Mouse (Mus musculus) G1E-ER4 (cell line): ENCODE data around the gene AC129217.1. TPM values are rescaled to one million over a fixed set of nuclear protein-coding genes. Genes with fewer than 3 reads are reported as not detected.
A peak's percentile ranks its signal among the peaks of the same experiment; 100 is the strongest.

ENCODE experiments used
- GATA1 ChIP-seq: IDR thresholded peaks from one replicate; pipeline ENCODE4 v1.8.0; 2012; ENCODE audit warnings: low read length, inconsistent platforms
- polyA plus RNA-seq: library from polyadenylated mRNA; stranded (reverse); fragments of >175 nt; gene quantifications from 2 replicates; pipeline ENCODE4 v1.2.3, GENCODE M21; 2012

Gene AC129217.1
- polyA plus RNA-seq, 1 experiment, result 157 TPM

- TF ChIP-seq GATA1, result no peak
Measured at GRCm38 (mm10) chr19:8881034-8881392, 51.4 kb downstream of the AC129217.1 start.

- TF ChIP-seq GATA1, result no peak
Measured at GRCm38 (mm10) chr19:8883616-8884015, 54.0 kb downstream of the AC129217.1 start, which contains the start of the genes Lbhd1 and Gm49403. Gene Lbhd1 (plus strand): TSS chr19:8883732. Gene Gm49403 (plus strand): TSS chr19:8883930.

- TF ChIP-seq GATA1, result no peak
Measured at GRCm38 (mm10) chr19:8886916-8887584, 57.5 kb downstream of the AC129217.1 start.

DNA sequence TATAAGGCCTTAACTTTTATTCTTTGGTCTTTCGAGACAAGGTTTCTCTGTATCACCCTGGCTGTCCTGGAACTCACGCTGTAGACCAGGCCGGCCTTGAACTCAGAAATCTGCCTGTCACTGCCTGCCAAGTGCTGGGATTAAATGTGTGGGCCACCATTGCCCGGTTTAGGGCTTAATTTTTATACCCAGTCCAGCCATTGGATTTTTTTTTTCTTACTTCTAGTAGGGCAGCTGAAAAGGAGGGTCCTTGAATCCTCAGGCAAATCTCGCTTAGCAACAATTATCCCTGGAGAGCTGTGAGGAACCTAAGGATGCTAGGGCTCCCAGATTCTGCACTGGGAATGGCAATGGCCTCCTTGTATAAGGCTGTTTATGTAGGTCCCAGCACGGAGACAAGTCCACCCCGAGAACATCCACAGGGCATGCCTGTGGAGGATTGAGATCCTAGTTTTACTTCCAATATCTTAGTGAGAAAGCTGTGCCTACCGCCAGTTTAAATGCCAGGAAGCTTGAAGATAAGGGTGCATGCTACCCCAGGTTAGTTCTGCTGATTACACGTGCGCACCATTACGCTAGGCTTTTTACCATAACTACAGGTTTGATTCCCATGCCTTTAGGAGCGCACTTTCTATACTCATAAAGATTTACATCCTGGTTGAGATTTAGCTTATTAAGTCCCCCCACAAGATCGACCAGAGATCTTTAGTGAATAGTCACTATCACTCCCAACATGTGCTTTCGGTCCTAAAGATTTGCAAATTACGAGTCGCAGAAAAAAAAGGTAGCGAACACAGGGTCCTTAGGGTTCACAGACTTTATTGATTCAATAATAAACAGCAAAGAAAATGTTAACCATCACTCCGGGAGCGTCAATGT is 58.3 kb downstream of the AC129217.1 start:
- peak; percentile 21 for TF ChIP-seq GATA1

GRCm38 (mm10) chr19:8888511-8889385 is 59.2 kb downstream of the AC129217.1 start, which contains the start of the genes 1810009A15Rik and Gm49416:
Gene 1810009A15Rik (plus strand): TSS chr19:8888853.
Gene Gm49416 (plus strand): TSS chr19:8888926.
- no peak for TF ChIP-seq GATA1

Other genes starting within 250 kb of the AC129217.1 start
- gene Slc22a8, start 238.5 kb upstream of the AC129217.1 start, polyA plus RNA-seq, result not detected in 2 replicates
- gene Slc22a6, start 211.7 kb upstream of the AC129217.1 start, polyA plus RNA-seq, result not detected in 2 replicates
- 0.02 and 0.12 TPM in 2 replicates for gene Chrm1, start 166.0 kb upstream of the AC129217.1 start, polyA plus RNA-seq
- gene Slc3a2, start 106.4 kb upstream of the AC129217.1 start, polyA plus RNA-seq, result 180 and 242 TPM in 2 replicates
- gene Wdr74, start 93.9 kb upstream of the AC129217.1 start, polyA plus RNA-seq, result 45.8 and 52.0 TPM in 2 replicates
- gene 1700092M07Rik, start 89.1 kb upstream of the AC129217.1 start, polyA plus RNA-seq, result 1.8 and 2.1 TPM in 2 replicates
- gene Stx5a, start 88.4 kb upstream of the AC129217.1 start, polyA plus RNA-seq, result 13.4 and 17.1 TPM in 2 replicates
- gene Nxf1, start 72.7 kb upstream of the AC129217.1 start, polyA plus RNA-seq, result 23.2 and 29.3 TPM in 2 replicates
- gene Tmem223, start 58.8 kb upstream of the AC129217.1 start, polyA plus RNA-seq, result 3.6 and 4.5 TPM in 2 replicates
- 50.4 and 51.8 TPM in 2 replicates for gene Tmem179b, start 55.3 kb upstream of the AC129217.1 start, polyA plus RNA-seq
- 42.9 and 51.9 TPM in 2 replicates for gene Taf6l, start 43.4 kb upstream of the AC129217.1 start, polyA plus RNA-seq
- 8.1 and 8.9 TPM in 2 replicates for gene Polr2g, start 31.2 kb upstream of the AC129217.1 start, polyA plus RNA-seq
- gene Zbtb3, start 27.2 kb upstream of the AC129217.1 start, polyA plus RNA-seq, result 1.4 and 1.9 TPM in 2 replicates
- 2.1 and 3.1 TPM in 2 replicates for gene Ttc9c, start 10.4 kb upstream of the AC129217.1 start, polyA plus RNA-seq
- gene Hnrnpul2, start 9.8 kb upstream of the AC129217.1 start, polyA plus RNA-seq, result 100 and 147 TPM in 2 replicates
- gene Bscl2, start 7.7 kb downstream of the AC129217.1 start, polyA plus RNA-seq, result 9.4 and 10.6 TPM in 2 replicates
- gene Gng3, start 9.4 kb downstream of the AC129217.1 start, polyA plus RNA-seq, result not detected in 2 replicates
- not detected in 2 replicates for gene Lrrn4cl, start 21.0 kb downstream of the AC129217.1 start, polyA plus RNA-seq
- 262 and 324 TPM in 2 replicates for gene Ubxn1, start 41.7 kb downstream of the AC129217.1 start, polyA plus RNA-seq
- gene Uqcc3, start 51.1 kb downstream of the AC129217.1 start, polyA plus RNA-seq, result 63.4 and 71.1 TPM in 2 replicates
- gene Lbhd1, start 54.0 kb downstream of the AC129217.1 start, polyA plus RNA-seq, result 0.46 and 0.48 TPM in 2 replicates
- gene Gm49403, start 54.2 kb downstream of the AC129217.1 start, polyA plus RNA-seq, result not detected in 2 replicates
- 63.6 and 93.2 TPM in 2 replicates for gene 1810009A15Rik, start 59.1 kb downstream of the AC129217.1 start, polyA plus RNA-seq
- 12.7 and 33.2 TPM in 2 replicates for gene Gm49416, start 59.2 kb downstream of the AC129217.1 start, polyA plus RNA-seq
- gene Ints5, start 63.2 kb downstream of the AC129217.1 start, polyA plus RNA-seq, result 50.3 and 53.9 TPM in 2 replicates
- 45.9 and 48.4 TPM in 2 replicates for gene Ganab, start 68.3 kb downstream of the AC129217.1 start, polyA plus RNA-seq
- gene B3gat3, start 90.6 kb downstream of the AC129217.1 start, polyA plus RNA-seq, result 110 and 120 TPM in 2 replicates
- gene Rom1, start 99.6 kb downstream of the AC129217.1 start, polyA plus RNA-seq, result 29.4 and 38.6 TPM in 2 replicates
- 100 and 115 TPM in 2 replicates for gene Eml3, start 99.8 kb downstream of the AC129217.1 start, polyA plus RNA-seq
- 75.9 and 85.0 TPM in 2 replicates for gene Mta2, start 112.1 kb downstream of the AC129217.1 start, polyA plus RNA-seq
- 53.5 and 54.6 TPM in 2 replicates for gene Tut1, start 124.1 kb downstream of the AC129217.1 start, polyA plus RNA-seq
- 60.0 and 221 TPM in 2 replicates for gene Eef1g, start 137.3 kb downstream of the AC129217.1 start, polyA plus RNA-seq
- gene Ahnak, start 159.5 kb downstream of the AC129217.1 start, polyA plus RNA-seq, result 0.31 and 1.3 TPM in 2 replicates